Mouse (Mus musculus): ENCODE results near the gene Gba2. TPM values are rescaled to one million over a fixed set of nuclear protein-coding genes. Genes with fewer than 3 reads are reported as not detected.

The Gba2 gene
- polyA plus RNA-seq, 1 experiment from 2014 or later, result 43.7 TPM

GRCm38 (mm10) chr4:43577237-43577881 lies 1.3 kb downstream of the Gba2 start:
- Histone ChIP-seq H3K4me2 (peak overlapping the region; percentile 96), H3K9me3 (no peaks in the 10 kb centered on the region), H3K27ac (no peak overlapping the region), H3K9ac (peak overlapping the region; percentile 93), H3K27me3 (no peaks in the 10 kb centered on the region), H3K36me3 (replicated peaks) (peaks cover 42% of the 10 kb centered on the region), H3K4me3 (replicated peaks) (peak overlapping the region; percentile 92), H3K4me1 (peaks cover 43% of the 10 kb centered on the region)
- no peak for ATAC-seq (ENCODE audit: low FRiP score)
- 65% methylated on average over 8 of the region's 8 CpGs for WGBS

GRCm38 (mm10) chr4:43575356-43575755 lies 3.3 kb downstream of the Gba2 start:
- no peaks in the 10 kb centered on the region for H3K9me3 ChIP-seq
- no peak for ATAC-seq (ENCODE audit: low FRiP score)
- H3K27ac ChIP-seq, result no peak overlapping the region
- H3K4me2 ChIP-seq, result peak overlapping the region; percentile 36
- no peaks in the 10 kb centered on the region for H3K27me3 ChIP-seq
- WGBS, result 58% methylated on average over 2 of the region's 2 CpGs
- no peak overlapping the region for H3K4me3 ChIP-seq (replicated peaks)
- peaks cover 43% of the 10 kb centered on the region for H3K4me1 ChIP-seq
- peaks cover 42% of the 10 kb centered on the region for H3K36me3 ChIP-seq (replicated peaks)
- 0 out of 2 replicates have a peak overlapping the region, but pooled peaks have one; percentile 5 for H3K9ac ChIP-seq

GRCm38 (mm10) chr4:43573561-43573960 lies 5.1 kb downstream of the Gba2 start:
- WGBS, result 89% methylated on average over 4 of the region's 4 CpGs
- no peak overlapping the region for H3K4me3 ChIP-seq (replicated peaks)
- H3K4me1 ChIP-seq, result peaks cover 34% of the 10 kb centered on the region
- H3K27ac ChIP-seq, result no peak overlapping the region
- no peak overlapping the region for H3K4me2 ChIP-seq
- H3K27me3 ChIP-seq, result no peaks in the 10 kb centered on the region
- peaks cover 60% of the 10 kb centered on the region for H3K36me3 ChIP-seq (replicated peaks)
- no peak for ATAC-seq (ENCODE audit: low FRiP score)
- H3K9me3 ChIP-seq, result no peaks in the 10 kb centered on the region
- H3K9ac ChIP-seq, result no peak overlapping the region

- no peaks in the 10 kb centered on the region for H3K9me3 ChIP-seq
- no peak overlapping the region for H3K4me2 ChIP-seq
- peaks cover 80% of the 10 kb centered on the region for H3K36me3 ChIP-seq (replicated peaks)
- 92% methylated on average over 6 of the region's 6 CpGs for WGBS
- H3K27me3 ChIP-seq, result no peaks in the 10 kb centered on the region
- ATAC-seq (ENCODE audit: low FRiP score), result no peak
- no peak overlapping the region for H3K9ac ChIP-seq
- peaks cover 18% of the 10 kb centered on the region for H3K4me1 ChIP-seq
- H3K4me3 ChIP-seq (replicated peaks), result no peak overlapping the region
- H3K27ac ChIP-seq, result no peak overlapping the region
These were observed 7.2 kb downstream of the Gba2 start for GRCm38 (mm10) chr4:43571395-43572045.

- no peak overlapping the region for H3K27ac ChIP-seq
- H3K4me2 ChIP-seq, result no peak overlapping the region
- peaks cover 77% of the 10 kb centered on the region for H3K36me3 ChIP-seq (replicated peaks)
- no peaks in the 10 kb centered on the region for H3K27me3 ChIP-seq
- H3K4me3 ChIP-seq (replicated peaks), result no peak overlapping the region
- no peaks in the 10 kb centered on the region for H3K9me3 ChIP-seq
- ATAC-seq (ENCODE audit: low FRiP score), result no peak
- 90% methylated on average over 9 of the region's 9 CpGs for WGBS
- H3K4me1 ChIP-seq, result peaks cover 14% of the 10 kb centered on the region
- H3K9ac ChIP-seq, result no peak overlapping the region
These were observed 11.5 kb downstream of the Gba2 start for GRCm38 (mm10) chr4:43567140-43567539.

GRCm38 (mm10) chr4:43564231-43564630 lies 14.4 kb downstream of the Gba2 start:
- Histone ChIP-seq H3K9me3 (no peaks in the 10 kb centered on the region), H3K9ac (no peak overlapping the region), H3K4me1 (peaks cover 37% of the 10 kb centered on the region), H3K4me2 (no peak overlapping the region), H3K27me3 (no peaks in the 10 kb centered on the region), H3K27ac (no peak overlapping the region), H3K4me3 (replicated peaks) (no peak overlapping the region), H3K36me3 (replicated peaks) (peaks cover 48% of the 10 kb centered on the region)
- 42% methylated on average over 2 of the region's 2 CpGs for WGBS
- no peak for ATAC-seq (ENCODE audit: low FRiP score)

- no peak overlapping the region for H3K27ac ChIP-seq
- H3K9me3 ChIP-seq, result no peaks in the 10 kb centered on the region
- no peaks in the 10 kb centered on the region for H3K27me3 ChIP-seq
- peak overlapping the region; percentile 86 for H3K4me2 ChIP-seq
- peaks cover 43% of the 10 kb centered on the region for H3K4me1 ChIP-seq
- ATAC-seq (ENCODE audit: low FRiP score), result no peak
- peak overlapping the region; percentile 86; the same call in 1 of the 2 replicates for H3K4me3 ChIP-seq (replicated peaks)
- WGBS, result 83% methylated on average over 4 of the region's 4 CpGs
- H3K9ac ChIP-seq, result peak overlapping the region; percentile 95
- peaks cover 46% of the 10 kb centered on the region for H3K36me3 ChIP-seq (replicated peaks)
These were observed 15.1 kb downstream of the Gba2 start for GRCm38 (mm10) chr4:43563601-43563875.

GRCm38 (mm10) chr4:43562769-43563600 lies 15.7 kb downstream of the Gba2 start:
- ATAC-seq (ENCODE audit: low FRiP score), result peak; percentile 6; the same call in 1 of the 2 replicates
- H3K4me1 ChIP-seq, result peaks cover 49% of the 10 kb centered on the region
- H3K36me3 ChIP-seq (replicated peaks), result peaks cover 42% of the 10 kb centered on the region
- H3K9ac ChIP-seq, result peak overlapping the region; percentile 95
- no peaks in the 10 kb centered on the region for H3K9me3 ChIP-seq
- 10% methylated on average over 22 of the region's 22 CpGs for WGBS
- peak overlapping the region; percentile 98 for H3K27ac ChIP-seq
- peak overlapping the region; percentile 86 for H3K4me3 ChIP-seq (replicated peaks)
- peak overlapping the region; percentile 86 for H3K4me2 ChIP-seq
- no peaks in the 10 kb centered on the region for H3K27me3 ChIP-seq

GRCm38 (mm10) chr4:43561997-43562768 lies 16.5 kb downstream of the Gba2 start, which contains the start of the genes Creb3 and Tln1:
TSS of gene Creb3 (plus strand) at chr4:43562332.
TSS of gene Tln1 (minus strand) at chr4:43562691.
- H3K27me3 ChIP-seq, result no peaks in the 10 kb centered on the region
- peaks cover 34% of the 10 kb centered on the region for H3K36me3 ChIP-seq (replicated peaks)
- under 1% methylated on average over 55 of the region's 62 CpGs for WGBS
- peaks cover 57% of the 10 kb centered on the region for H3K4me1 ChIP-seq
- H3K9me3 ChIP-seq, result no peaks in the 10 kb centered on the region
- peak; percentile 96 for ATAC-seq (ENCODE audit: low FRiP score)
- H3K27ac ChIP-seq, result peak within 1 kb of the TSS; percentile 98
- H3K4me3 ChIP-seq (replicated peaks), result peak within 1 kb of the TSS; percentile 86
- peak within 1 kb of the TSS; percentile 86 for H3K4me2 ChIP-seq
- H3K9ac ChIP-seq, result peak within 1 kb of the TSS; percentile 95

GRCm38 (mm10) chr4:43561436-43561996 lies 17.2 kb downstream of the Gba2 start:
- H3K27ac ChIP-seq, result peak overlapping the region; percentile 98
- peak overlapping the region; percentile 95 for H3K9ac ChIP-seq
- H3K36me3 ChIP-seq (replicated peaks), result peaks cover 28% of the 10 kb centered on the region
- H3K4me1 ChIP-seq, result peaks cover 58% of the 10 kb centered on the region
- H3K27me3 ChIP-seq, result no peaks in the 10 kb centered on the region
- peak overlapping the region; percentile 86 for H3K4me2 ChIP-seq
- H3K4me3 ChIP-seq (replicated peaks), result peak overlapping the region; percentile 86
- 2% methylated on average over 16 of the region's 16 CpGs for WGBS
- no peaks in the 10 kb centered on the region for H3K9me3 ChIP-seq
- peak; percentile 58 for ATAC-seq (ENCODE audit: low FRiP score)

- 34% methylated on average over 2 of the region's 2 CpGs for WGBS
- H3K27ac ChIP-seq, result no peak overlapping the region
- H3K4me1 ChIP-seq, result peaks cover 58% of the 10 kb centered on the region
- peak overlapping the region; percentile 86 for H3K4me2 ChIP-seq
- H3K4me3 ChIP-seq (replicated peaks), result peak overlapping the region; percentile 86
- H3K9ac ChIP-seq, result peak overlapping the region; percentile 95
- ATAC-seq (ENCODE audit: low FRiP score), result no peak
- H3K27me3 ChIP-seq, result no peaks in the 10 kb centered on the region
- H3K9me3 ChIP-seq, result no peaks in the 10 kb centered on the region
- peaks cover 28% of the 10 kb centered on the region for H3K36me3 ChIP-seq (replicated peaks)
These were observed 17.7 kb downstream of the Gba2 start for GRCm38 (mm10) chr4:43560976-43561375.

Data from forebrain, embryonic 12.5 days (tissue).